Mouse (Mus musculus) left cerebral cortex, postnatal 4 days (tissue): ENCODE measurements around the gene Rnf135. TPM values are rescaled to one million over a fixed set of nuclear protein-coding genes. Genes with fewer than 3 reads are reported as not detected.
"Not testable (repeated sequence)": the region's sequence is repeated elsewhere in the genome, so short reads cannot be mapped to it uniquely, and the experiment has no call there.

ENCODE experiments used
- DNase-seq: peaks from one replicate; pipeline ENCODE4 v3.0.0-alpha.2; 2022
- intact Hi-C: fragments of 180-260 bp; cut with DNase I; formaldehyde crosslinking; loops from one replicate; pipeline ENCODE4 v1.15.1; 2025
- total RNA-seq, 2 experiments: library from RNA; stranded (reverse); gene quantifications; 2 replicates each; pipeline ENCODE4 v1.2.3; 2021

The Rnf135 gene
- total RNA-seq, 2 experiments from 2014 or later: 1.6 to 1.7 TPM

GRCm38 (mm10) chr11:80161041-80161440, 22.6 kb upstream of the Rnf135 start:
- intact Hi-C loops: no loop called here
- no peak for DNase-seq

GRCm38 (mm10) chr11:80163362-80164116, 20.1 kb upstream of the Rnf135 start:
- intact Hi-C loops: no loop called here
- no peak for DNase-seq

- no peak for DNase-seq
Measured at GRCm38 (mm10) chr11:80164224-80164623, 19.4 kb upstream of the Rnf135 start.

DNA sequence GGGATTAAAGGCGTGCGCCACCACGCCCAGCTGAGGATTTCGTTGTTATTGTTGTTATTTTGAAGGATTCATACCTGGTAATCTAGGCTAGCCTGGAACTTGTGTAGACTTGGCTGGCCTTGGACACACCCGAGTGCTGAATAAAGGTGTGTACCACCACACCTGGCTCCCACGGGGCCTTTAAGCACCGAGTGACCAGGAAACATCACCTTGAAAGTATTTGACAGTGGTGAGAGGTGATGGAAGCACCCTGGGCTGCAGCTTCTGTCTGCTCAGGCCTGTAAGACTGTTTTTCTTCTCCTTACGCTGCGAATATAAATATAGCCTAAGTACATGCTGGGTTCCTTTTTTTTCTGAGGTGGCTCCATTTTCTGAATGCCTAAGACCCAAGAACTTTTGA, 15.5 kb upstream of the Rnf135 start:
- intact Hi-C loops: no loop called here
- no peak for DNase-seq

More at GRCm38 (mm10) chr11:80164224-80164623, 19.4 kb upstream of the Rnf135 start:
- intact Hi-C loops: no loop called here

GRCm38 (mm10) chr11:80168611-80169249, 14.9 kb upstream of the Rnf135 start:
- DNase-seq: no peak
- intact Hi-C loops: no loop called here

DNA sequence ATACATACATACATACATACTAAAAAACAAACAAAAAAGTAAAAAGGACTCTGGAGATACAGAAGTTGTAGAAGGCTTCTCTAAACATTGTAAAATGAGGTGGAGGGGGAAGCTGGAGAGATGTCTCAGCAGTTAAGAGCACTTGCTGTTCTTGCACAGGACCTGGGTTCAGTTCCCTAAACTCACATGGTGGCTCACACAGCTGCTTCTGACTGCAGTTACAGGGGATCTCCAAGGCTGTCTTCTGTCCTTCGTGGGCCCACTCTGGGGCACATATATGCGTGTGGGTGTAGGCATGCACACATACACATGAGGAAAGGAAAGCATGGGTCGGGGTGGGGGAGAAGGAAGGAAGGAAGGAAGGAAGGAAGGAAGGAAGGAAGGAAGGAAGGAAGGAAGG, 14.0 kb upstream of the Rnf135 start:
- DNase-seq: no peak
- intact Hi-C loops: no loop called here

GRCm38 (mm10) chr11:80170351-80170750, 13.3 kb upstream of the Rnf135 start:
- intact Hi-C loops: no loop called here
- no peak for DNase-seq

GRCm38 (mm10) chr11:80171884-80172283, 11.8 kb upstream of the Rnf135 start:
- DNase-seq: no peak
- intact Hi-C loops: no loop called here

GRCm38 (mm10) chr11:80173963-80174670, 9.5 kb upstream of the Rnf135 start:
- intact Hi-C loops: no loop called here
- DNase-seq: no peak

DNA sequence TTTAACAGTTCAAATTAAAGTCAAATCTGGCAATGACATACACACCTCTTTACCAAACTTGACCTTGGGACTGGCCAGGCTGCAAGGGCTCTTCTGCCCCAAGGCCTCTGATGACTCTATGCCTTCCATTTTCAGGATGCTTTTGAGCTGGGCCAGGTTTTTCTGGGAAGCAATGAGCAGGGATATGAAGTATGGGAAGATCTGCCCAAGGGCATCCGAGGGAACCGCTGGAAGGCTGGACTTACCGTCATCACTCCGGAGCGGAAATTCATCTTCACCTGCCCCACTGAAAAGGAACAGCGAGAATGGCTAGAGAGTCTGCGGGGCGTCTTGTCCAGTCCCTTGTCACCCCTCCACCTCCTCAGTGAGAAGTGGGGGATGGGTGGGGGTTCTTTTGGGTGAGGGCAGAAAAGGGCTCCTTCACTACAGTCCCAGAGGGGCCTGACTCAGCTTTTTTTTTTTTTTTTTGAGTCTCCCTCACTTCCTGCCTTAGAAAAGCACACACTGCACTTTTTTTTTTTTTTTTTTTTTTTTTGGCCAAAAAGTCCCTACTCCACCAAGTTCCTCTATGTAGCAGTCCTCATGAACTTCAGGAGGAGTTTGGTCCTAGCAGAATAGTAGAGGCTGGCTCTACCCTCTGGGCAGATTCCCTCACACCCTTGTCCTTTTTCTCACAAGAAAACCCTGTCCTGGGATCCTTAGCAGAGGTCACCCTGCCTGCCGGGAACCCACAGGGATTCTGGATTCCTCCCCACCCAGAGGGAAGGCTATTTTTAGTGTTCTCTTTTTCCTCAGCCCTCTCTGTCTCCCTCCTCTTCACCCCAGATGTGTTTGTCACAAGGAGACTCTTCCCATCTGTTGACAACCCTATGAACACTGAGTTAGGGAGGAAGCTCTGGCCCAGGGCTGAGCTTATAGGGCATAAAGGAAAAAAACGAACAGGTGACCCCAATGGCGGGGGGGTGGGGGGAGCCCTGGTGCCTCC, 6.4 kb upstream of the Rnf135 start:
- intact Hi-C loops: no loop called here
- no peak for DNase-seq

- intact Hi-C loops: no loop called here
Measured at GRCm38 (mm10) chr11:80178316-80178715, 5.3 kb upstream of the Rnf135 start.

DNA sequence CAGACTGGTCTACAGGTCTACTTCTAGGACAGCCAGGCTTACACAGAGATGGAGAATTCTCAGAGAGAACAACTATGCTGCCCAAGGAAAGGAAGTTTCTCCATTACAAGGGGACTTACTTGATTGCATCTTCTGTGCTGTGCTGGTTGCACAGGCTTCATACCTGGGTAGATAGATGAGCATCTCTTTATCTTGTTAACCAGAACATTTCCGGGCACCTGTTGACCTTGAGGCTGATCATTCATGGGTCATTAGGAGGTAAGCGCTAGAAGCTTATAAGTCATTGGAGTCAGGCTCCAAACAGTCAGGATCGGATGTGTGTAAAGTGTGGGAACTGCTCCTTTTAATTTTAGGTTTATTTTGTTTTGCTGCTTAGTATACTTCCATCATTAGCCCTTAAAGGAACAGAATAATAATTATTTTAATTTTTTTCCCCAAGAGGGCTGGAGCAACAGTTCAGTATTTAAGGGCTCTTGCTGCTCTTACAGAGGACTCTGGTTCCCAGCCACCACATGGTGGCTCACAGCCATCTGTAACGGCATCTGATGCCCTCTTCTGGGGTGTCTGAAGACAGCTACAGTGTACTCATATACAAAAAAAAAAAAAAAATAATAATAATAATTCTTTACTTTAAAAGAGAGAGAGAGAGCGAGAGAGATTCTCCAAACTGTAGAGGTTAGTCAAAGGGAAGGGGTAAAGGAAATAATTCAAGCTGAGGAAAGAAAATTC, 2.5 kb upstream of the Rnf135 start:
- intact Hi-C loops: no loop called here
- no peak for DNase-seq

More at GRCm38 (mm10) chr11:80178316-80178715, 5.3 kb upstream of the Rnf135 start:
- no peak for DNase-seq

DNA sequence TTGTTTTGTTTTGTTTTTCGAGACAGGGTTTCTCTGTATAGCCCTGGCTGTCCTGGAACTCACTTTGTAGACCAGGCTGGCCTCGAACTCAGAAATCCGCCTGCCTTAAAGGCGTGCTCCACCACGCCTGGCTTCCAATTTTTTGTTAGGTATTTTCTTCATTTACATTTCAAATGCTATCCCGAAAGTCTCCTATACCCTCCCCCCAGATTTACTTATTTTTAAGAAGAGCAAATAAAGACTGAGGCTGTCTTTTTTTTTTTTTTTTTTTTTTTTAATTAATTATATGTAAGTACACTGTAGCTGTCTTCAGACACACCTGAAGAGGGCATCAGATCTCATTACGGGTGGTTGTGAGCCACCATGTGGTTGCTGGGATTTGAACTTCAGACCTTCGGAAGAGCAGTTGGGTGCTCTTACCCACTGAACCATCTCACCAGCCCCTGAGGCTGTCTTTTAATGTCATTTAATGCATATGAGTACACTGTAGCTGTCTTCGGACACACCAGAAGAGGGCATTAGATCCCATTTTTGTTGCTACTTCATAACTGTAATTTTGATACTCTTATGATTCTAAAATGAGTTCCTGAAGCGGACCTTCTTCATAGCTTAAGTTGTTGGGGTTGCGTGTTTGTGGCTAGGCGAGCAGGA, 472 bp upstream of the Rnf135 start:
- DNase-seq, intact Hi-C loops: not testable (repeated sequence)

GRCm38 (mm10) chr11:80184531-80185071, 950 bp downstream of the Rnf135 start:
- DNase-seq: no peak
- intact Hi-C loops: no loop called here

GRCm38 (mm10) chr11:80185441-80185976, 1.9 kb downstream of the Rnf135 start:
- DNase-seq, intact Hi-C loops: not testable (repeated sequence)

GRCm38 (mm10) chr11:80190280-80190679, 6.6 kb downstream of the Rnf135 start:
- intact Hi-C loops: no loop called here

DNA sequence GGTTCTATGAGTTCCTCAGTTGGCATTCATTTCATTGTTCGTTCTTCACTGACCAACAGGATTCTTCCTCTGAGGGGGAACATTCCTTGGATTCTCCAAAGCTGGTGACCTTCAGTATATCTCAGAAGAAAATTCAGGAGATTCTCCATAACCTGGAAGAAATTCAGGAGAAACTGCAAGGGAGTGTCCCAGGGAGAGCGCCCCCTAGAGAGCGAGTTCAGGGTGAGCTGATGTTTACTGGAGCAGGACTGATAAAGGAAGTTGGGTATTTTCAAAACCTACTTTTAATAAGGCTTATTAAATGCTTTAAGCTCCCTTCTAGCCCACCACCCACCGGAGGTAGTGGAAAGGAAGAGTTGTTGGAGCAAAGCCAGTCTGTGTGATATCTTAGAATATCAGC, 10.2 kb downstream of the Rnf135 start:
- DNase-seq: no peak
- intact Hi-C loops: no loop called here

More at GRCm38 (mm10) chr11:80190280-80190679, 6.6 kb downstream of the Rnf135 start:
- no peak for DNase-seq

DNA sequence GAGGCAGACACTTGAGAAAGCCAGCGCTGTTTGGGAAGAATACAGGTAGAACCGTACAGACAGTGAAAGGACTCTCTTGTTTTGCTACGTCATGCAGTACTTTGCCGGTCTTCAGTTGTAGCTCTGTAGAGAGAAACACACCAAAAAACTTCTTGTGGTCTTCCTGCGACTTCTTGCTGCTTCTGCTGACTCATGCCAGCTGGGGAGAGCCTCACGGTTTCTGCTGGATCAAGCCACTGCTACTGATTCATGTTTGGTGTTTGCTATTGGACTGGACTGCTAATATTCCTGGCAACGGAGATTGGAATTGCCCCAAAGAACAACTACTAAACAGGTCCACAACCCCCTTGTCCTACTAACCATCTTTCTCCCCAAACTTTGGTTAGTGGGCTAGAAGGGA, 12.7 kb downstream of the Rnf135 start:
- DNase-seq: no peak
- intact Hi-C loops: no loop called here

DNA sequence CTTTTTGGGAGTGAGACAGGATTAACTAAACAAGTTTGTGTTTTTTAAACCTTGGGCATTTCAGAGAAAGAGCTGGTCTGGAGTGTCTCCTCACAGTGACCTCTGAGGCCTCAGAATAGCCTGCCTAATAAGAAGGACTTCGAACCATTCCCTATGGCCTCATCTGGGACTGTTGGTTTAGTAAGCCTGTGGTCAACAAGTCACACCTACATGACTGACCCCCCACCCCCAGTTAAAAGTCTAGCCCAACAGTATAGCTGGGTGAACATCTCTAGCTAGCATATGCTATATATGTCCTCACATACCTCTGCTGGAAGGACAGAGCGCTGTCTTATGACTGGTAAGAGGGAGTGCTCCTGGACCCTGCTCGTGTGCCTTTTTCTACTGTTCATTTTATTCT, 15.7 kb downstream of the Rnf135 start:
- DNase-seq: no peak
- intact Hi-C loops: no loop called here
